Mouse (Mus musculus) spleen, postnatal 4 days (tissue): ENCODE data around the gene Fam71a.
"Not testable (repeated sequence)": the region's sequence is repeated elsewhere in the genome, so short reads cannot be mapped to it uniquely, and the experiment has no call there.

Experiments used
- DNase-seq, 2 experiments: peaks; one replicate each; pipeline ENCODE4 v3.0.0; 2022; ENCODE audit warnings: low spot score in 2 of 2

Gene Fam71a

GRCm38 (mm10) chr1:191181469-191182259 is 17.0 kb upstream of the Fam71a start:
- DNase-seq, result no peak

GRCm38 (mm10) chr1:191180397-191180796 is 15.8 kb upstream of the Fam71a start:
- no peak for DNase-seq

- DNase-seq, result no peak
Measured at GRCm38 (mm10) chr1:191179846-191180245, 15.2 kb upstream of the Fam71a start.

- no peak for DNase-seq
Measured at GRCm38 (mm10) chr1:191178511-191179188, 14.0 kb upstream of the Fam71a start.

- DNase-seq, result no peak
Measured at GRCm38 (mm10) chr1:191176887-191177286, 12.3 kb upstream of the Fam71a start.

- DNase-seq, result no peak
Measured at GRCm38 (mm10) chr1:191172487-191172886, 7.9 kb upstream of the Fam71a start.

- no peak for DNase-seq
Measured at GRCm38 (mm10) chr1:191170444-191170843, 5.8 kb upstream of the Fam71a start.

GRCm38 (mm10) chr1:191166189-191166588 is 1.6 kb upstream of the Fam71a start:
- DNase-seq, result no peak

- no peak for DNase-seq
Measured at GRCm38 (mm10) chr1:191154314-191154713, 10.3 kb downstream of the Fam71a start.

GRCm38 (mm10) chr1:191153052-191153451 is 11.6 kb downstream of the Fam71a start:
- peak; percentile 48 to 74 for DNase-seq

- no peak for DNase-seq
Measured at GRCm38 (mm10) chr1:191150924-191151605, 13.6 kb downstream of the Fam71a start.

- DNase-seq, result not testable (repeated sequence)
Measured at GRCm38 (mm10) chr1:191149489-191149888, 15.1 kb downstream of the Fam71a start.

- DNase-seq, result no peak
Measured at GRCm38 (mm10) chr1:191140983-191141382, 23.6 kb downstream of the Fam71a start.

GRCm38 (mm10) chr1:191138874-191139495 is 25.6 kb downstream of the Fam71a start:
- no peak for DNase-seq

GRCm38 (mm10) chr1:191138436-191138835 is 26.2 kb downstream of the Fam71a start:
- DNase-seq, result no peak

- no peak for DNase-seq
Measured at GRCm38 (mm10) chr1:191135406-191135805, 29.2 kb downstream of the Fam71a start.

GRCm38 (mm10) chr1:191132934-191133333 is 31.7 kb downstream of the Fam71a start:
- DNase-seq, result no peak

GRCm38 (mm10) chr1:191132240-191132639 is 32.4 kb downstream of the Fam71a start:
- DNase-seq, result no peak

- DNase-seq, result no peak
Measured at GRCm38 (mm10) chr1:191131692-191132091, 32.9 kb downstream of the Fam71a start.

GRCm38 (mm10) chr1:191125811-191126638 is 38.6 kb downstream of the Fam71a start:
- peak; percentile 72 to 87 for DNase-seq

- DNase-seq, result no peak
Measured at GRCm38 (mm10) chr1:191124288-191124687, 40.3 kb downstream of the Fam71a start.
